In the genomic region with DNA sequence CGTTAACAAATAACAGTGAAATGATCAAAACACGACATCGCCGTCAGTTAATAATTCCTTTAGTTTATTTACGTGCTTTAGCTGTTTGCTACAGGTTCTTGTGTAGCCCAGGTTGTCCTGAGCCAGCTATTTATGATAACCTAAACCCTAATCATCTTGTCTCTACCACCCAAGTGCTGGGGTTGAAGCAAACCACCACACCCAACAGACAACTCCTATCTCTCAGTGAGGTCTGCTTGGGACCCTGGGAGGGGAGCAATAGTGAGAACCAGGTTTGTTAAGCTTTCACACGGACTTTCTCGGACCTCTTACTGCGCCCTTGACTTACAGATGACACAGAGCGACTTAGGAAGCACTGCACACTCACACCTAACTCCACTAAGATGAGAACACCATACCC, we compare ENCODE assay signal across 19 mouse cellular contexts. TPM values are rescaled to one million over a fixed set of nuclear protein-coding genes. Genes with fewer than 3 reads are reported as not detected.
"Had no signal": no experiment of that assay in that cellular context is flagged by ENCODE, and none has a peak within 500 bp of the region (broad histone marks: within the 10 kb centered on the region; RNA-seq: fewer than 3 reads in every experiment).

No protein-coding gene starts in this region.

- H3K27me3 ChIP-seq: limb, embryonic 12.5 days; limb, embryonic 15.5 days; lung, embryonic 15.5 days; midbrain, embryonic 12.5 days; midbrain, embryonic 15.5 days; neural tube, embryonic 12.5 days; neural tube, embryonic 15.5 days had no signal

- DNase-seq: kidney, adult 8-10 months; kidney, postnatal 14 days; kidney, postnatal 4 days; left cerebral cortex, postnatal 4 days; lung, adult 18-20 months; lung, postnatal 10 days; lung, postnatal 36 days; right cerebral cortex, postnatal 25 days; thymus, adult 18-20 months; thymus, postnatal 36 days had no signal

- H3K4me2 ChIP-seq: limb, embryonic 12.5 days; limb, embryonic 15.5 days; lung, embryonic 15.5 days; midbrain, embryonic 12.5 days; midbrain, embryonic 15.5 days; neural tube, embryonic 12.5 days; neural tube, embryonic 15.5 days had no signal

- H3K9me3 ChIP-seq: limb, embryonic 12.5 days; limb, embryonic 15.5 days; lung, embryonic 15.5 days; midbrain, embryonic 12.5 days; midbrain, embryonic 15.5 days; neural tube, embryonic 12.5 days; neural tube, embryonic 15.5 days had no signal

- H3K9ac ChIP-seq: limb, embryonic 12.5 days; limb, embryonic 15.5 days; lung, embryonic 15.5 days; midbrain, embryonic 12.5 days; midbrain, embryonic 15.5 days; neural tube, embryonic 12.5 days; neural tube, embryonic 15.5 days had no signal

- ATAC-seq: intestine, postnatal 0 days; midbrain, embryonic 15.5 days had no signal

- H3K27ac ChIP-seq: limb, embryonic 12.5 days; limb, embryonic 15.5 days; lung, embryonic 15.5 days; midbrain, embryonic 12.5 days; midbrain, embryonic 15.5 days; neural tube, embryonic 12.5 days; neural tube, embryonic 15.5 days had no signal

- H3K4me1 ChIP-seq: limb, embryonic 12.5 days; limb, embryonic 15.5 days; lung, embryonic 15.5 days; midbrain, embryonic 12.5 days; neural tube, embryonic 12.5 days; neural tube, embryonic 15.5 days had no signal

- H3K4me3 ChIP-seq: limb, embryonic 12.5 days; limb, embryonic 15.5 days; lung, embryonic 15.5 days; midbrain, embryonic 12.5 days; midbrain, embryonic 15.5 days; neural tube, embryonic 12.5 days; neural tube, embryonic 15.5 days had no signal

RNA-seq across cellular contexts. Expression of a gene that starts 47.0 kb away (rescaled TPM):
- polyA plus RNA-seq: intestine, embryonic 14.5 days had no signal
